Mouse (Mus musculus): ENCODE data around the gene Epor.

DNA sequence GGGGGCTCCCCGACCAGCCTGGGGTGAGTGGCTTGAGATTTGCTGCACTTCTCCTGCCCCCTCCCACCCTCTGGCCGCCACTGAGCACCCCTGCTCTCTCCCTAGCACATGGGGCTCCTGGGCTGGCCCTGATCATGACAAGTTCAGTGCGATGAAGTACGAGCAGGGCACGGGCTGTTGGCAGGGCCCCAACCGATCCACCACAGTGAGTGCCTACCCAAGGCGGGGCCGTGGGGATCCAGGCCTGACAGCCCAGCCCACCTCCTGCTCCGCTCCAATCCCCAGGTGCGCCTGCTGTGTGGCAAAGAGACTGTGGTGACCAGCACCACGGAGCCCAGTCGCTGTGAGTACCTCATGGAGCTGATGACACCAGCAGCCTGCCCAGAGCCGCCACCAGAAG lies 49.4 kb upstream of the Epor start:
- no peak for TF ChIP-seq POLR2A (IDR thresholded peaks at IDR 0.05; ENCODE audit: borderline replicate concordance, low read depth, low read length)
- no peak for TF ChIP-seq CTCF (IDR thresholded peaks at IDR 0.05; ENCODE audit: low read depth, low read length)

Data from bone marrow macrophage, adult 2 months (primary cell).